Mouse (Mus musculus): Measurements from ENCODE around the gene Sbds. TPM values are rescaled to one million over a fixed set of nuclear protein-coding genes. Genes with fewer than 3 reads are reported as not detected.

Gene Sbds
- 121 and 138 TPM in 2 replicates for polyA plus RNA-seq (2021; fragmentation: Nextera tagmentation)
- long read RNA-seq, experiment 1, transcript Sbds-201 (5 exons, 1,548 nt): major isoform, 290 of 303 reads
- long read RNA-seq, experiment 1, partial matches to known transcripts: 8 of 303 reads
- long read RNA-seq, experiment 1, other reads (novel, unspliced or antisense): 5 of 303 reads
- long read RNA-seq, experiment 2, transcript Sbds-201 (5 exons, 1,548 nt): major isoform, 176 of 206 reads
- long read RNA-seq, experiment 2, partial matches to known transcripts: 17 of 206 reads
- long read RNA-seq, experiment 2, other reads (novel, unspliced or antisense): 12 of 206 reads

DNA sequence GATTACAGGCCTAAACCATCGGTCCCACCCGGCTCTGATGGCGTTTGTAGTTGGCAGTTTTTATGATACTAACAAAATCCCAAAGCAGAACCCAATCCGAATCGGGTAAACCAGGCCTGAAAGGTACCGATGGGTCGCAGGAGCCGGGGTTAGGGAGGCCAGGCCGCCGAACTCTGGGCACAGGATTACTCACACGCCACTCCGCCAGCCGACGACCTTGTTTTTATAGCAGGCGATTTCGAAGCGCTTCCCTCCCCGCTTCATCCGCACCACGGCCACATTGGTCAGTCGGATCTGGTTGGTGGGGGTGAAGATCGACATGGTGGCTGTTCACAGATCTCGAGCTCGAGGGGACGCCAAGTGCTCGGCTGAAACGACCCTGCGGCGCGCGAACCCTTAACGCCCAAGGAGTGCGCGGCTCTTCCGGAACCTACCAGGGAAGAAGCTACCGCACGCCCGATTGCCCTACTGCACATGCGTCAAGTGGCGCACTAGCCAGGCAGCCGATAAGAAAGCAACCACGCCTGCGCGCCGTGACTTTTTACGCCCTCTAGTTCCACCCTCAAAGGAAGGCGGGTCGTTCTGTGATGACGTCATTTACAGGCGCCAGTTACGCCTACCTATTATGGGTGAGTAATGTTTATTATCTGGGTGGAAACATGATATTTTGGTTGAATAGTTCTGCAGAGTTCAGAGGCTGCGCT, at the start of gene Sbds, which contains the start of gene Tyw1:
Sbds (minus strand) TSS at position 514 of the 704 bp plus-strand sequence.
Tyw1 (plus strand) TSS at position 603 of the 704 bp plus-strand sequence.

DNA sequence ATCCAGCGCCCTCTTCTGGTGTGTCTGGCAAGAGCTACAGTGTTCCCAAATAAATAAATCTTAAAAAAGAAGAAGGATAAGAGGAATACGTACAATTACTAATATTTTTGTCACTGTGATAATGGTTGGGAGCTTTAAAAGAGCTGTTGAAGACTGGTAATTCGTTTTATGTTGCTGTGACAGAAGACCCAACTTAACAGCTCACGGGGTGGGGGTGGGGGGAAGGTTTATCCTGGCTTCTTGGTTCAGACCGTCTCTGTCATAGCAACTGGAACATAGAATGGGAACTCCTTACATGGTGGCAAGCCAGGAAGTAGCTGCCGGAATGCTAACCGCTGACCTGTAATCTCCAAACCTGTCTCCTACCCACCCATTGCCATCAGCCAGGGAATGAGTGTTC, 38.5 kb downstream of the Sbds start, which contains the start of gene Tmem248:
Tmem248 (plus strand) TSS at position 301 of the 400 bp plus-strand sequence.

Other genes with a start within 250 kb of the Sbds start
- gene Asl, start 226.3 kb downstream of the Sbds start, polyA plus RNA-seq (2021; fragmentation: Nextera tagmentation): 11.8 and 21.4 TPM in 2 replicates
- 39.5 and 49.4 TPM in 2 replicates for gene Crcp, start 226.2 kb downstream of the Sbds start, polyA plus RNA-seq (2021; fragmentation: Nextera tagmentation)
- 26.8 and 37.0 TPM in 2 replicates for gene Tpst1, start 182.2 kb downstream of the Sbds start, polyA plus RNA-seq (2021; fragmentation: Nextera tagmentation)
- gene Kctd7, start 110.7 kb downstream of the Sbds start, polyA plus RNA-seq (2021; fragmentation: Nextera tagmentation): 10.8 and 11.1 TPM in 2 replicates
- 25.0 and 33.1 TPM in 2 replicates for gene Rabgef1, start 83.7 kb downstream of the Sbds start, polyA plus RNA-seq (2021; fragmentation: Nextera tagmentation)
- gene Tmem248, start 38.4 kb downstream of the Sbds start, polyA plus RNA-seq (2021; fragmentation: Nextera tagmentation): 9.6 and 25.2 TPM in 2 replicates
- 8.8 and 9.6 TPM in 2 replicates for gene Tyw1, start 89 bp upstream of the Sbds start, polyA plus RNA-seq (2021; fragmentation: Nextera tagmentation)
- gene Caln1, start 113.9 kb upstream of the Sbds start, polyA plus RNA-seq (2021; fragmentation: Nextera tagmentation): 69.0 and 77.2 TPM in 2 replicates
- 1.3 and 2.2 TPM in 2 replicates for gene A330070K13Rik, start 129.1 kb upstream of the Sbds start, polyA plus RNA-seq (2021; fragmentation: Nextera tagmentation)